Mouse (Mus musculus): ENCODE results near the gene Aven. TPM values are rescaled to one million over a fixed set of nuclear protein-coding genes. Genes with fewer than 3 reads are reported as not detected.

The Aven gene
- total RNA-seq, 1 experiment from 2014 or later, result 31.7 TPM

DNA sequence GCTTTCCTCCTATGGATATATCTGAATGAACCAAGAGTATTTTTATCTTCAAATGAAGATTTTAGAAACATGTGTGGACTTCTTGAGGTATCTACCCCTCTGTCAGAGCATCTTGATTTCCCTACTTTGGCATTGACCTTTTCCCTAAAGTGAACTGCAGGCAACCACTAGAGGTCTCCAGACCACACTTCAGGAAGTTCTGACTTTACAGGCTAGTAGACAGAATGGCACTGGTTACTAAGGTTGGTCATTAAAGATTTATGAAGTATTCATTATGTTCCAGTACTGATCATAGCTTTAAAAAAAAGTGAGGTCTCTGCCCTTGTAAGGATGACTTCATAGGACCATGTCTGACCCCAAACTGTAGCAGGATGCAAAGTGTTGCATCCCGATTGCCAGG, 46.0 kb downstream of the Aven start:
- ATAC-seq (replicated peaks; ENCODE audit: low read depth, poor library complexity, severe bottlenecking), result peak; percentile 62; the same call in 1 of the 2 replicates

GRCm38 (mm10) chr2:112541695-112542285, 49.0 kb downstream of the Aven start:
- ATAC-seq (replicated peaks; ENCODE audit: low read depth, poor library complexity, severe bottlenecking), result no peak

DNA sequence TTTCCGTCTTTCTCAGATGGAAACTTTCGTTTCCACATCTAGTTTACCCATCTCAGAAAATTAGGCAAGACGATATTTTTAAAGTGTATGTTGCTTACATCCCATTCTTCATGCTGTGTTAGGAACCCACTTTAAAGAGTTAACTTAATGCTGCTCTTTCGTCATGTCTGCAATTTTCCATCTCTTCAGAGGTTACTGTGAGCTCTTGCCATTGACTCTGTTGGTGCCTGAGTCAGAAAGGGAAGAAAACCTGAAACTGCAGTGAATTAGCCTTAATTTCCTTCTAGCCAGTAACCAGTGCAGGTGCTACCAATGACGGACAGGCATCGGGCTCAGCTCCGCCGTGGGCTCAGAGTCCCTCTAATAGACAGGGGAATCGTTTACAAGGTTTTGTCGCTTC, 63.8 kb downstream of the Aven start:
- no peak for ATAC-seq (replicated peaks; ENCODE audit: low read depth, poor library complexity, severe bottlenecking)

DNA sequence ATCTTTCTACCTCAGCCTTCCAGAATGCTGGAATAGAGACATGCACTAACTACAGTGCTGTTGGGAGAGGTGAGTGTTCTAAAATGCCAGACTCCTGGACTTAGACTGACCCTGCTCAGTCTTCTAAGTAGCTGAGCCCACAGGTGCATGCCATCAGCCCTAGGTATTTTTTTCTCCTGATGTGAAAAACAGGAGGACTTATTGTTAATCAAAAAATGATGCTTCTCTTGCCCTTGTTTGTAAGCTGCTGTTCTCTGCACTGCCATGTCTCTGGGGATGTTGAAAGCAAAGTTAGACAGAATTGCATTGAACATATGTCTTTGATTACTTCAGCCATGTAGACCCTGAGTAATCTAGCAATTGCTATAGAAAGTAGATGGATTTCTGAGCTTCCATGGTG, 64.7 kb downstream of the Aven start:
- ATAC-seq (replicated peaks; ENCODE audit: low read depth, poor library complexity, severe bottlenecking), result no peak

DNA sequence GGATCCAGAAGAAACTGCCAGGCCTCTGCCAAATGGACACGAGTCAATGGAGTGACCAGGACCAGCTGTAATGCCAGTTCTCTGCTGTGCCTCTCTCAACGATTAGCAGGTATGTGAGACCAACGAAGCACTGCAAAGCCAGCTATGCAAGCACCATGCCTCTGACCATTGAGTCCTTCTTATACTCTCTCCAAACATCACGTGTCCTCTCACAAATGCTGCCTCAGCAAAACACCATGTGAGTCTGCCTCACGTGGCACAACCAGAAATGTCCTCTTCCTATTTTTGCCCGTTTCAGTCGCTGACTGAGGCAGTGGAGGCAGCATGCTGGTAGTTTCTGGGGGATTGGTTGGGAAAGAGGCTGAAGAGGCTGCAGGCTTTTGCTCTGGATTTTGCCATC, 68.8 kb downstream of the Aven start:
- ATAC-seq (replicated peaks; ENCODE audit: low read depth, poor library complexity, severe bottlenecking), result no peak

GRCm38 (mm10) chr2:112565060-112565459, 72.3 kb downstream of the Aven start:
- ATAC-seq (replicated peaks; ENCODE audit: low read depth, poor library complexity, severe bottlenecking), result no peak

DNA sequence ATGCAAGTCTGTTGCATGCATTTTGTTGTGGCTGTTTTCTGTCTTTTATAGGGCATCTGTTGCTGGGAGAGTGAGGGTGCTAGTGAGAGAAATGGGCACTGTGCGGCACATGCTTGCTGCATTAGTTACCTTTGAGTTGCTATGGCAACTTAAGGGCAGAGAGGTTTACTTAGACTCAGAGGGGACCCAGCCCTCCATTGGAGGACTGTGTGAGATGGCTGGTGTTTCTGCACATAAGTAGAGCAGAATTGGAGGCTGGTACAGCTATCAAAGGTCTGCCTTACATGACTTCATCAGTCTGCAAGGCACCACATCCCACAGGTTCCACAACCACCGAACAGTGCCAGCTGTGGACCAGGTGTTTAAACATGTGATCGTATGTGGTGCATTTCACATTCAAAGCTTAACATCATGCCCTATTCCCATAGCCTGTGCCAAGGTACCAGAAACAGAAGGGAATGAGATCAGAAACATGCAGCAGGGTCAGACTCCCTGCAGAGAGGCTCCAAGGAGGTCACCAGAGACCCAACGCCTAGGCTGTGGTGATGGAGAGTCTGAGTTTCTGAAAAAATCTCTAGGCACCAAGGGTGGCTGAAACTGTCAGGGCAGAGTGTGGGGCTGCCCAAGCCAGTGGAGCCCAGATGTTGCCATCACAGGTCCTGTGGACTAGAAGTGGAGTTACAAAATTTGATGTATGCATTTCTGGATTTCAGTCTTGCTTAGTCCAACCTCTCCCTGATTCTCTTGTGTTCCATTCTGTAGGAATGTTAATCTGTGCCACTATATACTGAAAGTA, 73.7 kb downstream of the Aven start:
- ATAC-seq (replicated peaks; ENCODE audit: low read depth, poor library complexity, severe bottlenecking), result no peak

- ATAC-seq (replicated peaks; ENCODE audit: low read depth, poor library complexity, severe bottlenecking), result no peak
These were observed 75.0 kb downstream of the Aven start for GRCm38 (mm10) chr2:112567786-112568185.

DNA sequence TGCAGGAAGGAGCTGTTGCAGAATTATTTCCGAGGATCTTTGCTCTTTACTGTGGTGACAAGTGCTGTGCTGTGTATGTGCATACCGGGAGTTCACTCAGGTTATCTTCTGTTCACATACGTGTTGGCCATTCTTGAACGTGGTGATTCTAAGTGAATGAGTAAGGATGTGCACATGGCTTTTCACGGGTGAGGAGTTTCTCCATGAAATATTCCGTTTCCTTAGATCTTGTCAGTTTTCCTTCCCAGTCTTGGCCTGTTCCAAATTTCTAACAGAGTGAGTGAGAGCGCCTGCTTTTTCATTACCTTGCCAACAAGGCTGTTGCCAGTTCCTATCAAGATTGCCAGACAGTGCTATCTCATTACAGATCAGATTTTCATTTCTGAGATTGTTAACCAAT, 98.2 kb downstream of the Aven start:
- ATAC-seq (replicated peaks; ENCODE audit: low read depth, poor library complexity, severe bottlenecking), result no peak

- ATAC-seq (replicated peaks; ENCODE audit: low read depth, poor library complexity, severe bottlenecking), result no peak
These were observed 98.7 kb downstream of the Aven start for GRCm38 (mm10) chr2:112591451-112591871.

- ATAC-seq (replicated peaks; ENCODE audit: low read depth, poor library complexity, severe bottlenecking), result no peak
These were observed 100.6 kb downstream of the Aven start for GRCm38 (mm10) chr2:112593322-112593721.

DNA sequence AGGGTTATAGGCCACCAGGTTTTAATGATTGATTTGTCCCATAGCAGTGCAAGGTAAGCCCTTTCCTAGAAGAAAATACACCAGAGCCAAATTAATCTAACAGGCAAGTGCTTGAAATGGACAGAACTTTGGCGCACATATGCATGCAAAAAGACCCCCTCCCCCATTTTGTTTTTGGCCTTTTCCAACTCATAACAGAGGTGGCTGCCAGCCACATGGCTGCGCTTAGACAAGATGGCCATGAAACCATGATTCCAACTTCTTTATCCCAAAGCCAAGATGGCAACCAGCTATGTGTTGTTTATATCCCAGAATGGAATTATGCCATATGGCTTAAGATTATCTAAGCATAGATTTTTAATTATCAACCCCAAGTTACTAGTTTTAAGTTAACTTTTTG, 101.0 kb downstream of the Aven start:
- ATAC-seq (replicated peaks; ENCODE audit: low read depth, poor library complexity, severe bottlenecking), result no peak

DNA sequence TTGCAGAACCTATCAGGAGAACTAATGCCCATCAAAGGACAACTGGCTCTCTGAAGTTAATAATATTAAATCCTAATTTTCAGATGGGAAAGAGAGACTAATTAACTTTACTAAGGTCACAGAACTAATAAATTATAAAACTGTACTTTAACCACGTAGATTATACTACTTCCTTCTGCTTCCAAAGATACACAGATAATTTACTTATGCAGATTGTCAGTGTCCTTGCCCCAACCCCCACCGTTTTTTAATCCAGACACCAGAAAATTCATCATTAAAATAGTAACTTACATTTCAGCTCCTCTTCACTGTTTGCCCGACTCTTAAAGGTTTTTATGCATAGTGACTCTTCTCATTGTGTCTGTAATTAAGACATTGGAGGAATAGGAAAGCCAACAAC, 103.0 kb downstream of the Aven start:
- no peak for ATAC-seq (replicated peaks; ENCODE audit: low read depth, poor library complexity, severe bottlenecking)

- ATAC-seq (replicated peaks; ENCODE audit: low read depth, poor library complexity, severe bottlenecking), result no peak
These were observed 103.7 kb downstream of the Aven start for GRCm38 (mm10) chr2:112596415-112596814.

DNA sequence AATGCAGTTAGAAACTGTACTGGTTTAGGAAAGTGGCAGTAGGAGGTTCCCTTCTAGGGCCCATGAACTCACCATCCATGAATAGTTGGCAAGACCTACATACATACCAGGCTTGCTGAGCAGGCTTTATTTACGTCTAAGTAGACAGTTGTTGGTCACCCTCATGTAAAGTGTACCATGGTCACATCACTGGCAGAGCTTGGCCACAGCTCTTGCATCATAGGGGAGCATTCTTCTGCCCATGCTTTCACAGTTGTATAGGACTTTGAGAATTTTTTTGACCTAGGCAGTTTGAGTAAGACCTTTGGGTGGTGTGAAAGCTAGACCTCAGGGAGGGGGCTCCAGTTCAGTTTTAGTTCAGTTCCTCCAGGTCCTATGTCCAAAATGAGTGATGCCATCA, 104.3 kb downstream of the Aven start:
- no peak for ATAC-seq (replicated peaks; ENCODE audit: low read depth, poor library complexity, severe bottlenecking)

GRCm38 (mm10) chr2:112600222-112600621, 107.5 kb downstream of the Aven start:
- ATAC-seq (replicated peaks; ENCODE audit: low read depth, poor library complexity, severe bottlenecking), result no peak

GRCm38 (mm10) chr2:112602487-112602886, 109.7 kb downstream of the Aven start:
- ATAC-seq (replicated peaks; ENCODE audit: low read depth, poor library complexity, severe bottlenecking), result no peak

GRCm38 (mm10) chr2:112606536-112606935, 113.8 kb downstream of the Aven start:
- ATAC-seq (replicated peaks; ENCODE audit: low read depth, poor library complexity, severe bottlenecking), result no peak

DNA sequence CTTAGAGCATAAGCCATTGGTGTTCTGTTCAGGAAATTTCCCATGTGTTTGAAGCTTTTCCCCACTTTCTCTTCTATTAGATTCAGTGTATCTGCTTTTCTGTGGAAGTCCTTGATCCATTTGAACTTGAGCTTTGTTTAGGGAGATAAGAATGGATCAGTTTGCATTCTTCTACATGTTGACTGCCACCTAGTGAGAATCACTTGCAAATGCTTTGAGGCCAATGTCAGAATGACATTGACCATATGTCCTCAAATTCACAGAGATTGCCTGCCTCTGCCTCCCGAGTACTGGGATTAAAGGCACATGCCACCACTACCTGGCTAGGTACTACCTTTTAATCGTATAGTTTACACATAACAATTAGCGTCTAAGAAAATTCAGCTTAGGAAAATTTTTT, 119.9 kb downstream of the Aven start:
- no peak for ATAC-seq (replicated peaks; ENCODE audit: low read depth, poor library complexity, severe bottlenecking)

DNA sequence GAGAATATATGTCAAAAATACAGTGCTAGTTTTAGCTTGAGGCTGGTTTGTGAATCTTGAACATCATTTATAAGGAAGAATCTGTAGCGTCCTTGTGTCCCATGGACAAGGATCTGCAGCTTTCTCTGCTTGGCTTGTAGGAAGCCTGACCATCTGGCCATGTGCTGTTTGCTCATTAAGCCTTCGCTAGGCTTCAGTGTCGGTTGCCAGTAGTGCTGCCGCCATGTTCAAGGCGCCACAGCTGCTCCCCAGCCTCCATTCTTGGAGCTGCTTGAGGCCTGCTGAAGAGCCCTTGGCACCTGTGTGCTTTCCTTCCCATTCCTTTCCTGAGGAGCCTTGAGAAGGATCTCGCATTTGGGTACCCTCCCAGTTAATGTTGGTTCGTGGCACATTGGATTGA, 121.6 kb downstream of the Aven start:
- no peak for ATAC-seq (replicated peaks; ENCODE audit: low read depth, poor library complexity, severe bottlenecking)

DNA sequence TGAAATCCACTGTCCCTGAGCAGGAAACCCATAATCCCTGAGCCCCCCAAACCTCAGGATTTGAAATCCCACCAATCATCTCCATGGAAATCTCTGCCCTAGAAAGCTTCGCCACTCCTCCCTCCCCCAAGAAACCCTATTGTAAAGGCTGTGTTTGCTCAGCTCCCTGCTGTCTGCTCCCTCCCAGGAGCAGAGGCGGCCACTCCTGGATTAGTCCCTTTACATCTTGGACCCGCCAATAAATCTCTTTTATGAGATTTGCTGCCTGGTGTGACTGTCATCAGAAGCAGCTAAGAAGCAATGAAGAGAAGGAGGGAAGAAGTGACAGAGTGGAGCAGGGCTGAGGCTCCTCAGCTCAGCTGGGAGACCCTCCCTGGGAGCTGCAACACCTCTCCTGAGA, 124.4 kb downstream of the Aven start:
- no peak for ATAC-seq (replicated peaks; ENCODE audit: low read depth, poor library complexity, severe bottlenecking)

DNA sequence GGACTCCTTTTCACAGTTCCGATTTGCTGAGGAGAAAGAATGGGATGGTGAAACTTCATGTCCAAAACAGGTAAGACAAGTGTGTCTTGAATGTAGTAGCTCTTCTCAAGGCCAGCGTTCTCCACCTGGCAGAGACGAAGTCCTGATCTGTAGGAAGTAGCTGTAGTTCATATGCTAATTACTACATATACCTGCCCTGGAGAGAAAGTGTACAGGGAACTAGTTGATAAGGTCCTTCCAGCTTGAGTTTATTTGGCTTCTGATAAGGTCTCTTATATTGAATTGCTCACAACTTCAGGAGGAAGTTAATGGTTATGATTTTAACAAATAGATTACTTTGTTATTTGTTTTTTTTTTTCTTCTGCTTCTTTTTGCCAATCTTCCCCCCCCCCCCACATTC, 132.4 kb downstream of the Aven start:
- no peak for ATAC-seq (replicated peaks; ENCODE audit: low read depth, poor library complexity, severe bottlenecking)

Measured in common myeloid progenitor, adult 5-6 weeks (primary cell).